Mouse (Mus musculus) thymus, postnatal 0 days (tissue): ENCODE measurements around the gene Pim2. TPM values are rescaled to one million over a fixed set of nuclear protein-coding genes. Genes with fewer than 3 reads are reported as not detected.
"Not testable (repeated sequence)": the region's sequence is repeated elsewhere in the genome, so short reads cannot be mapped to it uniquely, and the experiment has no call there.

ENCODE experiments used
- DNase-seq: peaks from one replicate; pipeline ENCODE4 v3.0.0-alpha.2; 2015; ENCODE audit warnings: low spot score
- polyA plus RNA-seq: library from polyadenylated mRNA; unstranded; fragments of >200 nt; fragmentation: Nextera tagmentation; extraction: Ambion mirVana; gene quantifications from 2 replicates; pipeline ENCODE4 v1.2.1, GENCODE M21; 2015

Pim2 gene
- polyA plus RNA-seq, 1 experiment from 2014 or later, result 14.5 TPM

DNA sequence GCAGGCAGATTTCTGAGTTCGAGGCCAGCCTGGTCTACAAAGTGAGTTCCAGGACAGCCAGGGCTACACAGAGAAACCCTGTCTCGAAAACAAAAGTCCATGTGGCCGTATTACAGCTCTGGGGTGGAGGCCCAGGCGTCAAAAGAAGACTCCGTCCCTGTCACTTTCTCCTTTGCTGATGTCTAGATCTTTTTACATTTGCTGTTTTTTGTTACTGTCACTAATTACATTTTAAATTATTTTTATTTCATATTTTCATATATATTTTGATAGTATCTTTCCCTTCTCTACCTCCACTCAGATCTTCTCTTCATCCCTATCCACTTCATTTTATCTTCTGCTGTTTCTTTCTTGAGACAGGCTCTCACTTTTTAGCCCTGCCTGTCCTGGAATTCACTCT lies 29.7 kb downstream of the Pim2 start, which contains the start of gene Gm10491:
Gene Gm10491 (minus strand): TSS at position 101 of the 400 bp plus-strand sequence.
- DNase-seq, result no peak

DNA sequence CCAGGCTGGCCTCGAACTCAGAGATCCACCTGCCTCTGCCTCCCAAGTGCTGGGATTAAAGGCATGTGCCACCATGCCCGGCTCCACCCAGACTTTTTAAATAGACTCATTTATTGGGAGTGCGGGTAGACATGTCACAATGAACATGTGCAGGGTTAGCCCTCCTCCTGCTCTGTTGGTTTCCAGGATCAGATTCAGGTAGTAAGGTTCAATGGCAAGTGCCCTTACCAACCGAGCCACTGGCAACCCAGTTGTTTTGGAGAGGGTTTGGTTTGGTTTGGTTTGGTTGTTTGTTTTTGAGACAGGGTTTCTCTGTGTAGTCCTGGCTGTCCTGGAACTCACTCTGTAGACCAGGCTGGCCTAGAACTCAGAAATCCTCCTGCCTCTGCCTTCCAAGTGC lies 31.2 kb downstream of the Pim2 start, which contains the start of gene Gm10490:
Gene Gm10490 (plus strand): TSS at position 301 of the 400 bp plus-strand sequence.
- not testable (repeated sequence) for DNase-seq

DNA sequence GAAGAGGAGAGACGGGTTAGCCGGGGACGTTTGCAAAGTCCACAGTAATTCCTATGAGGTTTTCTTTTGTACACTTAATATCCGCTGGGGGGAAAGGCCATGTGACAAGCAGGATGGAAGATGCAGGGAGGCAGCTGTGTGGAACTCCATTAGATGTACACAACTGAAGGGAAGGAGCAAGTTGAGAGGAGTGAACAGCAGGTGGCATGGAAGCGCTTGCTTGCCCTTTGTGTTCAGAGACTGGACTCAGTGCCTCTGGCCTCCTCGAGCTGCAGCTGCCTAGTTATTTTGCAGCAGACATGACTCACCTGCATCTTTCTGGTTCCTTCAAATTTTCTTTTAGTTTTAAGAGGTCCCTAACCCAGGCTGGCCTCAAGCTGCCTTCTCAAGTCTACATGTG lies 32.4 kb downstream of the Pim2 start:
- DNase-seq, result no peak

DNA sequence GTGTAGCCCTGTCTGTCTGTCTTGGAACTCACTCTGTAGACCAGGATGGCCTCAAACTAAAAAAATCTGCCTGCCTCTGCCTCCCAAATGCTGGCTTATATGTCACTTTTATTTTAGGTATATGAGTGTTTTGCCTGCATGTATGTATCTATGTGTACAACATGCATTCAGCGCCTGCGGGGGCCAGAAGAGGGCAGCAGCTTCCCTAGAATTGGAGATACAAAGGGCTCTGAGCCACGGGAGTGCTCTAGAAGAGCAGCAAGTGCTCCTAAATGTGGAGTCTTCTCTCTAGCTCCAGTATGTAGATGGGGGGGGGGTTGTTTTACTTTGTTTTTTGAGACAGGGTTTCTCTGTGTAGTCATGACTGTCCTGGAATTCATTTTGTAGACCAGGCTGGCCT lies 37.6 kb downstream of the Pim2 start:
- peak; percentile 15 for DNase-seq

DNA sequence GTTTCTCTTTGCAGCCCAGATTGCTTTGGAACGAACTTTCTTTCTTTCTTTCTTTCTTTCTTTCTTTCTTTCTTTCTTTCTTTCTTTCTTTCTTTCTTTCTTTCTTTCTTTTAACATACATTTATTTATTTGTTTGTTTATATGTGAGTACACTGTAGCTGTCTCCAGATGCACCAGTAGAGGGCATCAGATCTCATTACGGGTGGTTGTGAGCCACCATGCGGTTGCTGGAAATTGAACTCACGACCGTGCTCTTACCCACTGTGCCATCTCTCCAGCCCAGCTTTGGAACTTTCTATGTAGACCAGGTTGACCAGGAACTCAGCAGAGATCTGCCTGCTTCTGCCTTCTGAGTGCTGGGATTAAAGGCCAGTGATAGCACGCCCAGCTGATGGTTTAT lies 39.9 kb downstream of the Pim2 start:
- not testable (repeated sequence) for DNase-seq

DNA sequence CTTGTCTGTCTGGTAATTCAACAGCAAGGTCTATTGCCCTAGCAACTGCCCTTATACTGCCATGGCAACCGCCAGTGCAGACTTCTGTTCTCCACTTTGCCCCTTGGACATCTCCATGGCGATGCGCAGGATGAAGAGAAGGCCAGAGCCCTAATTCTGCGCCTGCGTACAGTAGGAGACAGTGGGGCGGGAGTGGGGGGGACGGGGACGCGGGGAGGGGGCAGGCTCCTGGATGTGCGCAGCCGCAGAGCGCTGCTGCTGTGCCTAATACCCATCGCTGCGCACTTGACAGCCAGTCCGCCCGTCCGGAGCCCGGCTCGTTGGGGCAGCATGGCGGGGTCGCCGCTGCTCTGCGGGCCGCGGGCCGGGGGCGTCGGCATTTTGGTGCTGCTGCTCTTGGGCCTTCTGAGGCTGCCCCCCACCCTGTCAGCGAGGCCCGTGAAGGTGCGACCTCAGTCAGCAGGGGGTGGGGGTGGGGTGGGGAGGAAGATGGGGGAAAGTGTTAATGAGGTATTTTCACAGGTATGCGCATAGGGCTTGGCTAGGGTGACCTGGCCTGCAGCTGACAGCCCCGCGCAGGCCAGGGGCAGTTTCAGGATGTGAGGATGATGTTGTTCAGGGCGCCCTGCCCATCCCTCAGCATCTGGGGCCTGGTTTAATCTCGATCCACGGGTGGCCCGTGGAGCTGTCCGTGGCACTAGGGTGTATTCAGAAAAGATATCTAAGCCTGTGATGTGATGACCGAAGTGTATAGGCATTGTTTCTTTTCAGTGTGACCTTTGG lies 41.7 kb downstream of the Pim2 start, which contains the start of gene Pcsk1n:
Gene Pcsk1n (plus strand): TSS at position 222 of the 783 bp plus-strand sequence.
- no peak for DNase-seq

DNA sequence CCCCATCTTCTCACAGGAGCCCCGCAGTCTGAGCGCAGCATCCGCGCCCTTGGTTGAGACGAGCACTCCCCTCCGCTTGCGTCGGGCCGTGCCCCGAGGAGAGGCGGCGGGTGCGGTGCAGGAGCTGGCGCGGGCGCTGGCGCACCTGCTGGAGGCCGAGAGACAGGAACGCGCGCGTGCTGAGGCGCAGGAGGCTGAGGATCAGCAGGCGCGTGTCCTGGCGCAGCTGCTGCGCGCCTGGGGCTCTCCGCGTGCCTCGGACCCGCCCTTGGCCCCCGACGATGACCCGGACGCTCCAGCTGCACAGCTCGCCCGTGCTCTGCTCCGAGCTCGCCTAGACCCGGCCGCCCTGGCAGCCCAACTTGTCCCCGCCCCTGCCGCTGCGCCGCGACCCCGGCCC lies 44.0 kb downstream of the Pim2 start:
- DNase-seq, result no peak

DNA sequence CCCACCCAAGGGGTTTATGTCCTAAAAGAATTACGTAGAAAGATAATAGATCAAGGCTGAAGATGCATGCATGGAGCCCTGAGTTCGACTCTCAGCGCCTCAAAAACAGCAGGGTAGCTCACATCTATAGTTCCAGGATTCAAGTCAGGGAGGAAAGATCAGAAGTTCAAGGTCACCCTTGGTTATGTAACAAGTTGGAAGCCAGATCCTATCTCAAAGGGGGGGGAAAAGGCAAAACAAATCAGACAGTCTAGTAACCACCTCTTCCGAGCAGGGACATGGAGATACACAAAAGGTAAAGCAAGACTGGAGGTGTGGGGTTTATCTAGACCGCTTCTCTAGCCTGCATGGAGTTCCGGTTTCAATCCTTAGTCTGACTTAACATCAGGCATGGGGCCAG lies 48.2 kb downstream of the Pim2 start:
- no peak for DNase-seq

DNA sequence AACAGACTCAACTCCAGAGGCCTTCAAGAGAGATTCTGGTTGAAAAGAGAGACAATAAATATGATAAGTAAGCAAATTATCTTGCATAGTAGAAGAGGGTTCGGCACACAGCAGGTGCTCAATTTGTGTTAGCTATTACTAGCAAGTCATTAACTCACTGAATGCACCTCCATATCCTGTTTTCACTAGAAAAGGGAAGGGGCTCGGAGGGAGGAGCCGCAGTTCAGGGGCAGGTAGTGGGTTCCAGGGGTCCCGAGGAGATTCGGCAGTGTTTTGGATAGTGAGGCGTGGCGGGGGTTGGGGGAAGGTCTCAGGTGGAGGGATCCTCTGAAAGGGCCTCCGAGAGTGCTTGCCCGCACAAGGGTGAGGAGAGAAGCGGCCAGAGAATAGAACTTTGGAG lies 49.1 kb downstream of the Pim2 start:
- no peak for DNase-seq

DNA sequence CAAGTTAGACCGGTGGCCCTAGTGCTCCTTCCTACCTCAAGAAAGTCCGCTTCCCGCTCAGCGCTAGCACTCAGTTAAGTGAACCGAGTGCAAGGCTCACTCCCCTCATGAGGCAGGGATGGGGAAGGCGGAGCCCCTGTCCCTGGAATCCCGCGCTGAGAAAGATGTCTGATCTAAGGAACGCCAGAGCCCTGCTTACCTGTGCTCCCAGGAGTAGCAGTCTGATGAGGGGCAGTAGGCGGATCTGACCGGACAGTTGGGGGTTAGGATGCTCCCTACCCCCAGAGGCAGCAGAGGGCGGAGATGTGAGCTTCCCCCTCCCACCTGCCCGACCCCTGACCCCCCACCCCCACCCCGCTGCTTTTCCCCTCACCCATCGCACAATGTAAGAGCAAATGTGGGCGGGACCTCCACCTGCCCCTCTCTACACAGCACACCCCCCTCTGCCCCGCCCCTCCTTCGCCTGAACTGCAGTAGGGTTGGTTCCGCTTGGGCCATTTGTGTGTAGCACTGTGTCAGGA lies 50.3 kb downstream of the Pim2 start, which contains the start of gene Eras:
Gene Eras (minus strand): TSS at position 338 of the 521 bp plus-strand sequence.
- DNase-seq, result no peak

Other genes with a start within 250 kb of the Pim2 start
- gene Syp, start 239.8 kb upstream of the Pim2 start, polyA plus RNA-seq, result 0.40 and 0.55 TPM in 2 replicates
- gene Prickle3, start 221.0 kb upstream of the Pim2 start, polyA plus RNA-seq, result 5.3 and 6.2 TPM in 2 replicates
- gene Plp2, start 206.9 kb upstream of the Pim2 start, polyA plus RNA-seq, result 81.2 and 84.1 TPM in 2 replicates
- gene Magix, start 197.0 kb upstream of the Pim2 start, polyA plus RNA-seq, result 0.49 and 0.55 TPM in 2 replicates
- 28.8 and 28.9 TPM in 2 replicates for gene Gpkow, start 181.1 kb upstream of the Pim2 start, polyA plus RNA-seq
- gene Wdr45, start 163.9 kb upstream of the Pim2 start, polyA plus RNA-seq, result 42.2 and 45.5 TPM in 2 replicates
- 0.46 and 1.0 TPM in 2 replicates for gene Gm45208, start 156.0 kb upstream of the Pim2 start, polyA plus RNA-seq
- gene Praf2, start 149.8 kb upstream of the Pim2 start, polyA plus RNA-seq, result 14.7 and 20.6 TPM in 2 replicates
- 6.7 and 8.2 TPM in 2 replicates for gene Ccdc120, start 127.4 kb upstream of the Pim2 start, polyA plus RNA-seq
- 11.4 TPM in 2 replicates for gene Tfe3, start 115.7 kb upstream of the Pim2 start, polyA plus RNA-seq
- 40.2 and 48.1 TPM in 2 replicates for gene Gripap1, start 88.5 kb upstream of the Pim2 start, polyA plus RNA-seq
- gene Kcnd1, start 56.0 kb upstream of the Pim2 start, polyA plus RNA-seq, result 0.12 and 0.18 TPM in 2 replicates
- 55.0 and 55.6 TPM in 2 replicates for gene Otud5, start 36.9 kb upstream of the Pim2 start, polyA plus RNA-seq
- gene Slc35a2, start 5.8 kb downstream of the Pim2 start, polyA plus RNA-seq, result 24.5 and 28.3 TPM in 2 replicates
- 142 and 154 TPM in 2 replicates for gene Pqbp1, start 21.0 kb downstream of the Pim2 start, polyA plus RNA-seq
- gene Timm17b, start 21.1 kb downstream of the Pim2 start, polyA plus RNA-seq, result 118 and 135 TPM in 2 replicates
- not detected in 2 replicates for gene Gm10491, start 29.6 kb downstream of the Pim2 start, polyA plus RNA-seq
- not detected in 2 replicates for gene Gm10490, start 31.3 kb downstream of the Pim2 start, polyA plus RNA-seq
- 0.18 and 0.21 TPM in 2 replicates for gene Pcsk1n, start 41.6 kb downstream of the Pim2 start, polyA plus RNA-seq
- gene Eras, start 50.3 kb downstream of the Pim2 start, polyA plus RNA-seq, result not detected in 2 replicates
- 10.0 and 10.3 TPM in 2 replicates for gene Hdac6, start 69.6 kb downstream of the Pim2 start, polyA plus RNA-seq
- gene Gata1, start 99.8 kb downstream of the Pim2 start, polyA plus RNA-seq, result 2.9 and 3.1 TPM in 2 replicates
- gene Glod5, start 140.2 kb downstream of the Pim2 start, polyA plus RNA-seq, result 0.27 TPM in 1 of 2 replicates, not detected in the other
- 60.7 and 62.4 TPM in 2 replicates for gene Suv39h1, start 196.5 kb downstream of the Pim2 start, polyA plus RNA-seq
- 13.7 and 18.2 TPM in 2 replicates for gene Was, start 212.2 kb downstream of the Pim2 start, polyA plus RNA-seq